Mouse (Mus musculus) E14TG2a.4 (cell line): ENCODE measurements around the gene Pkp4.

ENCODE experiments used
- CTCF ChIP-seq: conservative IDR thresholded peaks from 2 replicates; pipeline ENCODE4 v1.5.1; 2014; ENCODE audit warnings: low read length
- NANOG ChIP-seq: IDR thresholded peaks from 2 replicates; pipeline ENCODE4 v1.6.1; 2014; ENCODE audit warnings: borderline replicate concordance, low read length, mixed read lengths

DNA sequence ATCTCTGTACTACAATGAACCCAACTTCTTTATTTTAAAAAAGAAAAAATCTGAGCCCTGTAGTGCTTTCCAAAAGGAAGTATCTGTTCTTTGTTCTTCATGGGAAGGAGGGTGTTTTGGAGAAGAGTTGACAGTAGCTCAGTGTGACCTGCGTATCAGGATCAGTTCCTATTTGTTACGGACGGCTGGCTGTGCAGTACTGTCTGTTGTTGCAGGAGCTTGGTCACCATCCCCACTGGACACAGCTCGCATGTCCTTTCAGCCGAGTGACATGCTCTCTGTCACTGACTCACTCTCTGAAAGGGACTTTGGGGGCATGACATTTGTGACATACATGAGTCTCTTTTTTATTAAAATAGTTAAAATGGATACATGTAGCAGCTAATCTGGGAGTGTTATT lies 47.1 kb downstream of the Pkp4 start:
- TF ChIP-seq CTCF (no peak), NANOG (no peak)
